Mouse (Mus musculus): ENCODE results near the gene Traf3ip2. TPM values are rescaled to one million over a fixed set of nuclear protein-coding genes. Genes with fewer than 3 reads are reported as not detected.
A peak's percentile ranks its signal among the peaks of the same experiment; 100 is the strongest.

The Traf3ip2 gene
- polyA plus RNA-seq, 1 experiment from 2014 or later, result 30.6 TPM

DNA sequence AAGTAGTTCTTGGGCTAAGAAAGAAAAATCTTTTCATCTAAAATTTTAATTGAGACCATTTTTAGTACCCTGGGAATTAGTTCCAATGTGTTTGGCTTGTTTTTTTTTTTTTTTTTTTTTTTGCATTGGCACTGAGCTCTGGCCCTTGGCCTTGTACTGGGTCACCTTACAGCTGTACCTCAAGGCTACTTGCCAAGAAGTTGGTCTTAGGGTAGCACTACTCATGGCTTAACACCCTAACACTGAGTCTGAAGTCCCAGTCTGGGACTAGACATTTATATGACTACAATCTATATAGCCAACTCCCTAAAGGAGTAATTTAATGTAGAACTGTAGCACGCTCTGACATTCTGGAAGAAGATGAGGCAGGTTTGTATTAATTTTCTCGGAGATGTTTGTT, 69.8 kb downstream of the Traf3ip2 start:
- no peak overlapping the region for H3K4me3 ChIP-seq (ENCODE audit: low read depth, low read length)
- no peaks in the 10 kb centered on the region for H3K4me1 ChIP-seq (ENCODE audit: insufficient read depth, low read depth, low read length)
- TF ChIP-seq CTCF (IDR thresholded peaks at IDR 0.05) (no peak), EP300 (IDR thresholded peaks at IDR 0.05) (no peak)
- H3K36me3 ChIP-seq (ENCODE audit: insufficient read depth, low read length), result no peaks in the 10 kb centered on the region
- ATAC-seq, result no peak
- H3K27ac ChIP-seq (ENCODE audit: low read length), result no peak overlapping the region
- DNase-seq (ENCODE audit: low spot score), result no peak
- H3K9ac ChIP-seq (replicated peaks; ENCODE audit: low read depth), result no peak overlapping the region
- no peaks in the 10 kb centered on the region for H3K27me3 ChIP-seq (replicated peaks; ENCODE audit: insufficient read depth, low read length)
- 65% methylated on average over 2 of the region's 2 CpGs for WGBS
- H3K4me2 ChIP-seq (replicated peaks; ENCODE audit: low read depth, low read length), result no peak overlapping the region
- H3K9me3 ChIP-seq (ENCODE audit: low read length), result no peaks in the 10 kb centered on the region

DNA sequence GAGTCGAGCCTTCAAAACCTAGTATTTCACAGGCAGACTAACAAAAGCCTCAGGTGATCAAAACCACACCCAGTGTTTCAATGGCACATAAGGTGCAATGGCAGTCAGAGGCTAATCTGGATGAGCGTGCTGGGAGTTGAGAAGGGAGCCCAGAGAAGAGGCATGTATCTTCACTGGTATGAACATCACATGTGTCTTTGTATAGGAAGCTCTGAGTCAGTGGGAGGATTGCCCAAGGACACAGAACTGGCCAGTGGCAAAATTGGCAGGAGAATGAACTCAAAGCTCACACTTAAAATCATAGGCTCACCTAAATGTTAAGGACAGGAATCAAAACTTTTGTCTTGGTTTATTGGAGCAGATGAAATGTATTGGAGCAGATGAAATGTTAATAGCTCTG, 70.7 kb downstream of the Traf3ip2 start:
- Histone ChIP-seq H3K36me3 (ENCODE audit: insufficient read depth, low read length) (no peaks in the 10 kb centered on the region), H3K4me2 (replicated peaks; ENCODE audit: low read depth, low read length) (no peak overlapping the region), H3K4me3 (ENCODE audit: low read depth, low read length) (no peak overlapping the region), H3K27ac (ENCODE audit: low read length) (no peak overlapping the region), H3K9ac (replicated peaks; ENCODE audit: low read depth) (no peak overlapping the region), H3K9me3 (ENCODE audit: low read length) (no peaks in the 10 kb centered on the region), H3K4me1 (ENCODE audit: insufficient read depth, low read depth, low read length) (no peaks in the 10 kb centered on the region), H3K27me3 (replicated peaks; ENCODE audit: insufficient read depth, low read length) (no peaks in the 10 kb centered on the region)
- DNase-seq (ENCODE audit: low spot score), result no peak
- TF ChIP-seq EP300 (IDR thresholded peaks at IDR 0.05), result no peak
- no peak for TF ChIP-seq CTCF (IDR thresholded peaks at IDR 0.05)
- 73% methylated on average over 2 of the region's 2 CpGs for WGBS
- ATAC-seq, result no peak

DNA sequence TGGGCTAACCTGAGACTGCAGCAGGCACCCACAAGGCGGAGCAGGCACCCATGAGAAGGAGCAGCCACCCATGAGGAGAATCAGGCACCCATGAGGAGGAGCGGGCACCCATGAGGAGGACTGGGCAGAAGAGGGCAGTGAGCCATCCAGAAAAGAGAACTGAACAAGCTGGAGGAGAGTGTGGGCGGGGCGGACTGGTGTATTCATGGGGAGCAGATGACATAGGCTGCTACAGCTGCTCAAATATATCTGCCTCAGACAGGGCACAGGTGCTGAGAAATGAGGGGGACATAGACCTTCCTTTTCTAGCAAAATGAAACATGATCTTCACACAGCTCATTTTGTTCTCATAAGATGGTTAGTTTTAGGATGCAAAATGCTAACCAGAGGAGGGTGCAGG, 74.1 kb downstream of the Traf3ip2 start:
- Histone ChIP-seq H3K9me3 (ENCODE audit: low read length) (no peaks in the 10 kb centered on the region), H3K27ac (ENCODE audit: low read length) (no peak overlapping the region), H3K4me3 (ENCODE audit: low read depth, low read length) (no peak overlapping the region), H3K36me3 (ENCODE audit: insufficient read depth, low read length) (no peaks in the 10 kb centered on the region), H3K4me2 (replicated peaks; ENCODE audit: low read depth, low read length) (no peak overlapping the region), H3K4me1 (ENCODE audit: insufficient read depth, low read depth, low read length) (0 out of 2 replicates have a peak, but pooled peaks cover 3% of the 10 kb centered on the region), H3K9ac (replicated peaks; ENCODE audit: low read depth) (no peak overlapping the region), H3K27me3 (replicated peaks; ENCODE audit: insufficient read depth, low read length) (no peaks in the 10 kb centered on the region)
- 94% methylated on average over 4 of the region's 4 CpGs for WGBS
- DNase-seq (ENCODE audit: low spot score), result no peak
- no peak for ATAC-seq
- TF ChIP-seq CTCF (IDR thresholded peaks at IDR 0.05), result no peak
- no peak for TF ChIP-seq EP300 (IDR thresholded peaks at IDR 0.05)

DNA sequence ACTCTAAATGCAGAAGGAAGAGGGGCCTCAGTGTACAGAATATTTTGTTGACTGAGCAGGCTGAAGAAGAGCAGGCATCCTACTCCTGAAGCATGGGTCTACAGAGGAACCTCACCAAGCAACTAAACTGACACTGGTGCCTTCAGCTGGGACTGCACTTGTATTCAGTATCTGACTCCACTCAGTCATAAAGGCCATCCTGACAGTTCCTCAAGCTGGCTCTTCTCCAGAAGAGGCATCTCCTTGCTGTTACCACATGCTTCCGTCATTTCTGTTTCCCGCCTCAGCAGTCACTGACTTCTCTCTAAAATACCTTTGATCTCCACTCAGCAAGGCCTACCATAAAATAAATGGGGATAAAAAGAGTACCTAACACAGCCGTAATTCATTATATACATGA, 75.1 kb downstream of the Traf3ip2 start:
- Histone ChIP-seq H3K9me3 (ENCODE audit: low read length) (no peaks in the 10 kb centered on the region), H3K9ac (replicated peaks; ENCODE audit: low read depth) (no peak overlapping the region), H3K36me3 (ENCODE audit: insufficient read depth, low read length) (no peaks in the 10 kb centered on the region), H3K27ac (ENCODE audit: low read length) (no peak overlapping the region), H3K27me3 (replicated peaks; ENCODE audit: insufficient read depth, low read length) (no peaks in the 10 kb centered on the region), H3K4me1 (ENCODE audit: insufficient read depth, low read depth, low read length) (0 out of 2 replicates have a peak, but pooled peaks cover 3% of the 10 kb centered on the region), H3K4me2 (replicated peaks; ENCODE audit: low read depth, low read length) (no peak overlapping the region), H3K4me3 (ENCODE audit: low read depth, low read length) (no peak overlapping the region)
- peak; percentile 20 for DNase-seq (ENCODE audit: low spot score)
- ATAC-seq, result no peak
- TF ChIP-seq EP300 (IDR thresholded peaks at IDR 0.05), result no peak
- TF ChIP-seq CTCF (IDR thresholded peaks at IDR 0.05), result no peak
- 55% methylated on average over 3 of the region's 3 CpGs for WGBS

DNA sequence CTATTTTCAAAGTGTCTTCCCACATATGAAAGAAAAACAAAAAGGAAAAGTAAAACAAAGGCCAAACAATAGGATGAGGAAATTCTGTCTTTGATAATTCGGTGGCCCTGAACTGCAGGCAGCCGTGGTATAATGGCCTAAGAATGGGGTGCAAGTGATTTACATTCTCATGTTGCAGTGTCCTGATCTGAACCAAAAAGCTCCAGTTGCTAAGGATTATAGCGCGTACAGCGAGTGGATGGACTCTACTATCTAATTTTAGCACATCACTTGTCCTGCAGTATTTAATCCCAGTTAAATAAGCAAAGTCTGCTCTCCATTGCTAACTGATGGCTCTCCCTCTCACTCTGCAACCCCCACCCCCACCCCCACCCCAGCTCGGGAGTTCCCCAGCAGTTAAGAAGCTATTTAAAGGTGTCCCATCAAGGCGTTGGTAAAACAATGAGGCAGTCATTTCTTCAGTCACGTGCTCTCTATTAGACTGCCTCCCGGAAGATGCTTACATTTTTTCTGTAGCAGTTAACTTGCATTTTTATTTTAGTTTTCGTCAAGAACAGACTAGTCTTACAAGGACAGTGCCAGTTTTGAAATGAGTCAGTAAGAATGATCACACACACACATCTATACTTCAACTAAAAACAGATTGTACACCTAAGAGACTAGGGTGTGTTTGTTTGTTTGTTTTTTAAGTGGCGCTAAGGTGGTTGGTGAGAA, 78.8 kb downstream of the Traf3ip2 start:
- 39% methylated on average over 11 of the region's 11 CpGs for WGBS
- Histone ChIP-seq H3K4me3 (ENCODE audit: low read depth, low read length) (no peak overlapping the region), H3K9me3 (ENCODE audit: low read length) (no peaks in the 10 kb centered on the region), H3K27ac (ENCODE audit: low read length) (no peak overlapping the region), H3K27me3 (replicated peaks; ENCODE audit: insufficient read depth, low read length) (no peaks in the 10 kb centered on the region), H3K4me1 (ENCODE audit: insufficient read depth, low read depth, low read length) (0 out of 2 replicates have a peak, but pooled peaks cover 3% of the 10 kb centered on the region), H3K4me2 (replicated peaks; ENCODE audit: low read depth, low read length) (no peak overlapping the region), H3K9ac (replicated peaks; ENCODE audit: low read depth) (no peak overlapping the region), H3K36me3 (ENCODE audit: insufficient read depth, low read length) (no peaks in the 10 kb centered on the region)
- TF ChIP-seq CTCF (IDR thresholded peaks at IDR 0.05), result no peak
- TF ChIP-seq EP300 (IDR thresholded peaks at IDR 0.05), result no peak
- DNase-seq (ENCODE audit: low spot score) (no peak), ATAC-seq (no peak)

DNA sequence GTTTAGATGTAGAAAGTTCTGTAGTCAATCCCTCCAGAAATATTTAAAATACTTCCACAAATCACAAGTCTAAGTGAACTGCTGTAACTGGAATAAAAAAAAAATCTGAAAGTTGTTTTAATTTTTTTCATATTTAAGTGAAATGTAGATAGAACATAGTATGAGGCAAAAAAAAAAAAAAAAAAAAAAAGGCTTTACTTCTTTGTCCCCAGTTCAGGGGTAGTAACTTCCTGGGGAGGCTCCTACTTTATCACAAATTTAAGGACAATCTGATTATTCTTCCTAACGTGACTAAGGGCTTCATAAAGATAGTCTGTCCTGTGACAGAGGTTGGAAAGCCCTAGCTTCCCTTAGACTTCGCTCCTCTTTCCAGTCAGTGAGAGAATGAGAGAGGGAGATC, 79.4 kb downstream of the Traf3ip2 start:
- no peak overlapping the region for H3K4me3 ChIP-seq (ENCODE audit: low read depth, low read length)
- TF ChIP-seq CTCF (IDR thresholded peaks at IDR 0.05), result no peak
- TF ChIP-seq EP300 (IDR thresholded peaks at IDR 0.05), result no peak
- 0 out of 2 replicates have a peak, but pooled peaks cover 3% of the 10 kb centered on the region for H3K4me1 ChIP-seq (ENCODE audit: insufficient read depth, low read depth, low read length)
- WGBS, result 57% methylated on average over 2 of the region's 2 CpGs
- ATAC-seq (no peak), DNase-seq (ENCODE audit: low spot score) (no peak)
- no peak overlapping the region for H3K9ac ChIP-seq (replicated peaks; ENCODE audit: low read depth)
- H3K27me3 ChIP-seq (replicated peaks; ENCODE audit: insufficient read depth, low read length), result no peaks in the 10 kb centered on the region
- H3K36me3 ChIP-seq (ENCODE audit: insufficient read depth, low read length), result no peaks in the 10 kb centered on the region
- H3K4me2 ChIP-seq (replicated peaks; ENCODE audit: low read depth, low read length), result no peak overlapping the region
- H3K9me3 ChIP-seq (ENCODE audit: low read length), result no peaks in the 10 kb centered on the region
- no peak overlapping the region for H3K27ac ChIP-seq (ENCODE audit: low read length)

Other genes with a start within 250 kb of the Traf3ip2 start
- 21.1 and 23.0 TPM in 2 replicates for gene Fyn, start 244.1 kb upstream of the Traf3ip2 start, polyA plus RNA-seq (2015; fragmentation: Nextera tagmentation; extraction: Ambion mirVana)
- gene Rev3l, start 119.2 kb downstream of the Traf3ip2 start, polyA plus RNA-seq (2015; fragmentation: Nextera tagmentation; extraction: Ambion mirVana), result 12.9 and 13.5 TPM in 2 replicates